Mouse (Mus musculus) thymus, postnatal 25 days (tissue): Measurements from ENCODE around the gene Eps15l1.

ENCODE experiments used
- DNase-seq: peaks from one replicate; pipeline ENCODE4 v3.0.0; 2022

Eps15l1 gene

DNA sequence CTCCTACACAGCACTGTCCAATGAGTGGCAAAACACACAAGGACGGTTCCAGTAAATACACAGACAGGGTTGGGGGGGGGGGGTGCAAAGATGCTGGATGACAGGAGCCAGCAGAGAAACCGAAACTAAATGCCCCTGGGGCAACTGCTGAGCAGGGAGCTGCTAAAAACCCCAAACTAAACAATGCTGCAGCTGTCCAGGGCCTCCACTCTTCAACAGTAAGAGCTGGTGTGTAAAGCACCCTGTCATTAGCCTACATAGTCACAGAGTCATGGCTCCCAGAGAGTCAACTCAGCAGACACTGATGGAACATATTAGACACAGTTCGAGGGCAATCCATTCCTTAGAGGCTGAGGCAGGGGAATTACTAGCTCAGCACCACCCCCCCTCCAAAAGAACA, 11.8 kb downstream of the Eps15l1 start:
- DNase-seq = no peak

DNA sequence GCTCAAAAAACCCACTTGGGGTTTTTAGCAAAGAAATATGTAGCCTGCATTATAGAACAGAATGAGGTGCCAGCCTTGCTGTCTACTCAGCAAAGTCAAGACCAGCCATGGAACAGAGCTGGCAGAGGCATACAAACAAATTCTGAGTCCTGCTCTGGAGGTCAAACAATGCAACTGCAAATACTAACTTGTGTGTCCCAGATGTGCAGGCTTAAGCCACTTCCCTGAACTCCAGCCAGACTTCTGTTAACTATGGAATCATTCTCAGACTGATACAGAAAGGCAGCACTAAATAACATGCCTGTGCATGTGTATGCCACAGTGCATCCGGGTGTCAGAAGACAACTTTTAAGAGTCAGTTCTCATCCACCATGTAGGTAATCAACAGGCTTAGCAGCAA, 13.4 kb downstream of the Eps15l1 start:
- no peak for DNase-seq

DNA sequence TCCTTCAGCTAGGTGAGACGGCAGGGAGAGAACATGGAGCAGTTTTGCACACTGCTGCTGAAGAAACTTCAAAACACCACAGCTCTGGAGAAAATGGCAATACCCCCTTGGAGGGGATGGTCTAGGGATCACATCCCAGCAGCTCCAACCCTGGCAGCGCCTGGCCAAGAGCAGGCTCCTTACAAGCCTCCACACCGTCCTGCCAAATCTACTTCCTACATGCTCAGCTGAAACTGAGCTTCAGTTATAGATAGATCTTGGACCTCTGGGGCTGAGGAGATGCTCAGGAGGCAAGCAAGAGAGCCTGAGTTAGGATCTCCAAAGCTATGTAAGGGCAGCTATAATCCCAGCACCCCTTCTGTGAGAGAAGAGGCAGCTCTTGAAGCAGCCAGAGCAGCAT, 18.3 kb downstream of the Eps15l1 start:
- no peak for DNase-seq

DNA sequence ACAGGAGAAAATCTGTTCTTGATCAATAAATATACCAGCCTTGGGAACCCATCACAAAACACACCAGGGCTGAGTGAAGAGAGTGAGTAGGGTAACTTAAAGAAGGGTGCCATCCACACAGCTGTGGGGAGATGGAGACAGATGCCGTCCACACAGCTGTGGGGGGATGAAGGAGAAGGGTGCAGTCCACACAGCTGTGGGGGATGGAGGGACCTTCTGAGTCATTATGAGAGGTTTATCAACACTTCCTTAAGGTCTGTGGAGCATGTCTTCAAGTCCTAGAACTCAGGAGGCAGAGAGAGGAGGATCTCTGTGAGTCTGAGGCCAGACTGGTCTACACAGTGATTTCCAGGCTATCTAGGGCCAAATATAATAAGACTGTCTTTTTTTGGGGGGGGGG, 19.9 kb downstream of the Eps15l1 start:
- DNase-seq = no peak

DNA sequence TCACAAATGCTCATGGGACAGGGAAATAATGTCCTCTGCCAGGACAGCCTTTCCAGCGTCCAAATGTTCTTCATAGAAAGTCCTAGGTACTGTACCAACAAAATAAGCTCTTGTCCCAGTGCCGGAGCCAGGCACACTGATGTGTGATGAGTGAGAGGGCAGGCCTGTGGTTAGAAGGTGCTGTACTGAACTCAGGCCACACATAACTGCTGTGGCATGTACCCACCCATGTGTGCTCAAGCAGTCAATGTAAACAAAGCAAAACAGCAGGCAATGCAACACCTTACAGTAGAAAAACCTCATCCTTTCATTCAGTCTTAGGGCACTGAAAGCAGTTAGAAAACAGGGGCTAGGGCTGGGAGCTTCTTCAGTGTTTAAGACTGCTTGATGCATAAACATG, 35.5 kb downstream of the Eps15l1 start:
- DNase-seq = no peak

DNA sequence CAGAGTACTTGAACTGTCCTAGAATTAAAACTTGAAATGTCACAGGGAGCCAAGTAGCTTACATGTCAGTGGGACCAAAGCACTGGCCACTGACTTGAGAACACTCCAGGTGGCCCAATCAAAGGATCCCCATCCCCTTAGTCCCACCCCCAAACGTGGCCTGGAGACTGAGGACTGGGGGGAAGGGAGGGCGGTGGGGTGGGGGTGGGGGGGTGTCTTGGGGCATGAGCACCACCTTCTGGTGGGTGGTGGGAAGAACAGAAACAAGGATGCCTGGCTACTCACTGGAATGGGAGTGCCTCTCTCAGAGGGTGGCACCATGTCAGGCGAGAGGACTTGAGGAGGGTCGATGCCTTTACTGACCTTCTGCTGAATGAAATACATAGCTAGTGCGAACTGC, 38.9 kb downstream of the Eps15l1 start:
- peak; percentile 22 for DNase-seq

DNA sequence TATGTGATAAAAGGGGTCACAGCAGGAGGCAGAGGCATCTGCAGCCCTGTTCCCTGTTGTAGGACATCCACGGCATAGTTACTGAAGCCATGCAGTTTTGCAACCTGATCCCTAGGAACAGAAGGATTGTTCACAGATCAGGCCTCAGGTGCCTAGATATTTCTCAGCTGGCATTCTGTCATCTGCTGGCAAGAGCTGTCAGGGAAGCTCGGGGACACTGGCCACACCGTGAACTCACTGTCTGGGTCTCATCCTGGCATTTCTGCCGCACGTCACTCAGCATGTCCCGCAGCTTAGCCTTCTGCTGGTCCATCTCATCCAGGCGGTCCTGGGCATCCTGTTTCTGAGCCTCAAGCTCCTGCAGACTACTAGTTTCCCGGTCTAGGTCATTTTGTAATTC, 40.6 kb downstream of the Eps15l1 start:
- DNase-seq = no peak

DNA sequence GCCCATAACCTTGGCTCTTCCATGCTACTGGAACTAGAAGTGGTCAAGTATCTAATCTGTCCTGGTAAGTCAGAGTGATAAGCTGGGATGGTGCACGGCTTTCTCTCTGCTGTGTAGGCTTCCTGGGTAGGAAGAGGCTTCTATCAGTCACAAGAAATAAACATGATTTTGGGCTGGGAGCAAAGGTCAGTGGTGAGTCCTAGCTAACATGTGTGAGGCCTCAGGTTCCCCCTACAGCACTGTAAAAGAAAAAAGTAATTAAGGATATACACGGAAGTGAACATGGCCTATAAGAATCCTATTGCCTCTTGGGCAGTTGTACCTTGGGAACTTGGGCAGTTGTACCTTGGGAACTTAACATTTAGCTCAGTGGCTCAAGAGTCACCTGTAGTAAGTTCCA, 44.4 kb downstream of the Eps15l1 start:
- DNase-seq = no peak

DNA sequence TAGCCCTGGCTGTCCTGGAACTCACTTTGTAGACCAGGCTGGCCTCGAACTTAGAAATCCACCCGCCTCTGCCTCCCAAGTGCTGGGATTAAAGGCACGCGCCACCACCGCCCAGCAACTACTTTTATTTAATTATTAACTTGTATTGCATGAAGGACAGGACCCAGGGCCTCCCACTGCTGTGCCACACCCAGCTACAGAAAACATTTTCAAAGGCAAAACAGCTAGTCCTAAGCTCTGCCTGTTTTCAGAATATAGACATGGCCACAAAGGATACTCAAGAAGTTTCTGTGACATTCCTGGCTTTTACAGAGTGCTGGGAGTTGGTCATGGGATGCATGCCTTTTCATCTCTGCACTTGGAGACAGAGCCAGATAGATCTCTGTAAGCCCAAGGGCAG, 45.0 kb downstream of the Eps15l1 start:
- DNase-seq = no peak

DNA sequence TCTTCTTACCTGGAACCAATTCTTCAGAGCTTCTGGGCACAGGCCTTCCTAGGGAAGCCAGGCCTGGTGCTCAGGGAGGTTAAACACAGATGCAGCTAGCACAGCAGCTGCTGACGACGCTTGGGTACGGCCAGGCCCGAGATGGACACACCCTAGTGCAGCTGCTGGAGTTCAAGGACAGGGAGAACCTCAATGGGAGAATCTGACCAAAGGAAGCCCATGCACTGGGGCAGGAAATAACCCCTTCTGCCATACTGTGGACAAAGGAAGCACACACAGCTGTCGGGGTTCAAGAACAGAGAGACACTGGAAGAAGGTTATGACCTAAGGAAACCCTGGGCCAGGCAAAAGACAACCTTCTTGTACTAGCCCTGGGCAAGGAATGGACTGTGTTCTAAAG, 46.1 kb downstream of the Eps15l1 start:
- no peak for DNase-seq

DNA sequence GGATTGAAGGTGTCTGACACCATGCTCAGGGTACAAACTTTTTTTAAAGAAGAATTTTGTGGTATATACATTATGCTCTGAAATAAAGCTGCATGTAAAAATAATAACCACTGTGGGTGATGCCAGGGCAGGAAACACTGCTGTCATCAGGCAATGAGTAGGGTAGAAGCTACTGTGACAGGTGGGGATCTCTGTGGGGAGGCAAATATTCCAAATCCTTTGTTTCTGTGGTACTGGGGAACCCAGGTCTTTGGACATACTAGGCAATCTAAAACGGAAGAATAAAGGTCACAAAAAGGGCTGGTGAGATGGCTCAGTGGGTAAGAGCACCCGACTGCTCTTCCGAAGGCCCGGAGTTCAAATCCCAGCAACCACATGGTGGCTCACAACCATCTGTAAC, 48.9 kb downstream of the Eps15l1 start:
- DNase-seq = no peak

DNA sequence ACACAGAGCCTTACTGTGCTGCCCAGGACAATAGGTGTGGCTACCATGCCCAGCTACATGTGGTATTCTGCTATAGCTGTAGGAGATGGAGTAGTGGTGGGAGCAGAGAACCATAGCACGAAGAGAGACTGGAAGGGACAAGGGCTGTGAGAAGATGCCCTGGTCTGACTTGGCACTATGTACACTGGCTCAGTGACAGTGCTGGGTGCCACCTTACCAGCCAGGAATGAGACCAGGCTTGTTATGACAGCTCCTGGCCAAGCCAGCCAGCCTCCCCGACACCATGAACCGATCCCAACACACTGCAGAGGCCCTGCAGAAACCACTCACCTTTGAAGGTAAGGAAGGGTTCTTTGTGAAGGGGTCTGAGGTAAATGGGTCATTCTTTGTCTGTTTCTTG, 49.9 kb downstream of the Eps15l1 start:
- DNase-seq = no peak

DNA sequence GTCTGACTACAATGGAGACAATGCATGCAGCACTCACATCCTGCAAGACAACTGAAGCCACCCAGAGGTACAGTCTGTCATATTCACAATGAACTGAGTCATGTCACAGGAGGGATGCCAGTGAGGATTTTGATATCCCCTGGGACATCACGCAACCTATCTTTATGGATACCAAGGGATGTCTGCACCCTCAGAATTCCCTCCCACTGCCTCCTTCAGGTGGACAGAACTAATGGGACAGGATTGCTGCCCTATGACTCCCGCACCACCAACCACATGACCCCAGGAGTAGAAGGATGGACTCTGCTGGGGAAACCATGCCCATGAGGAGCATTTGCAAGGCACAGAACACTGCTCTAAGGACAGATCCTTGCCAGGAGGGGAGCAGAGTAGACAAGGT, 54.8 kb downstream of the Eps15l1 start:
- no peak for DNase-seq

DNA sequence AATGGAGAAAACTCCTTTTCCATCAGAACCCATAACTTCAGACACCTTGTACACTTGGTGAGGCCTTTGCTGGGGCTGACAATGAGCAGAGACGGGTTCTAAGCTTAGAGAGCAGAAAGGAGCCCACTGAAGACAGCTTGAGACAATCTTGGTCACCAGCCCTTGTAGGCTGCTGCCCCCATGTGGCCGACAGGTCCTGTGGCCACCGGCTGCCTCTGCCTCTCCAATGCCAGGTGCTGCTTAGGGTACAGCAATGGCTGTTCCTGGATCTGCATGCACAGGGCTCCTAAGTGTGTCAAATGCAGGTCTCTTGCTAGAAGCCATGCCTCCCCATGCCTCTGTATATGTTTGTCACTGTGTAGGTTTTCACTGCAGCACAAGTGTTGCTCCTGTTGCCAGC, 55.4 kb downstream of the Eps15l1 start:
- peak; percentile 89 for DNase-seq

DNA sequence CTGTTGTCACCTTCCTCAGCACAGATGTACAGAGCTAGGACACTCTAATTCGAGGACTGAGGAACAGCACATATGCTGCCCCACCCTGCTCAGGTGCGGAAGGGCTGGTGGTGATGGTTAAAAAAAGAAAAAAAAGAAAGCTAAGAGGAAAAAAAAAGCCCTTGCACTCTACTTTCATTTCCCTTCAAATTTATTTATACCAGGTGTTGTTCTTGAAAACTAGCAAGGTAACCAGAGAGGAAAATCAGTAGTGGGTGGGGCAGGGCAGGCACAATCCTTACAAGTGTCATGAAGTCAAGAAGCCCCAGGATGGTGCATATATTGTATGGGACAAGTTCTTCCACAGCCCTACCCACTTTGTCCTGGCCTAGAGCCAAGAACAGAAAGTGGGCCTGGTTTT, 56.2 kb downstream of the Eps15l1 start:
- no peak for DNase-seq

DNA sequence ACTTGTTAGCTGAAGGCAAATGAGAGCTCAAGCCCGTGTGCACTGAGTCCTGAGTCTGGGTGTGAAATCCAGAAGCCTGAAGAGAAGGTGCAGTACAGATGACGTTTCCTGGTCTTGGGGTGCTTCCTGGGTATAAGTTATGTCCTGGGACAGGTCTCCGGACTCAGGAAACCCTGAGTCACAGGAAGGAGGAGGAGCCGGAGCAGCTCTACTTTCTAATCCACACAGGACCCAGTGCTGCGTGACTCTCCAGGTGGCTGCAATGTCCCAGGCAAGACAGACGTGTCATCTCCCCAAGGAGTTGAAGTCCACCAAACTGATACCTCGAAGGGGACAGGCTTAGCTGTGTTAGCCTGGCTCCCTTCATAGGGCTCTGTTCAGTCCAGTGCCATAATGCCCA, 57.8 kb downstream of the Eps15l1 start:
- DNase-seq = no peak

DNA sequence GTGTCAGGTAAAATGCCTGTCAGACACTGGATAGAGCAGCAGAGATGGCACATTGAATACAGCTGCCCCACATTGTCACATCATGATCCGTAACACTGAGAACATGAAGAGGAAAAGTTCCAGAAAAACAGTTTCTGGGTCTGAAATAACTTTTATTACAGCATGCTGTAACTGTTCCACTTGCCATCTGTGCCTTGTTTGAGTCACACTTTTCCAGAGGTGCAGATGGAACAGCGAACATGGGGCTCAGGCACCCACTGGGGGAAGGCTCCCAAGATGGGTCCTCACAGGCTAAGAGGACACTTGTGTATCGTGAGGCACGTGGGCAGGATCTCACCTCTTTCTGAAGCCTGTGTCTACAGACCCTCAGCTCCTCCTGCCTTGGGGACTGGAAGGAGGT, 58.5 kb downstream of the Eps15l1 start:
- DNase-seq = no peak

DNA sequence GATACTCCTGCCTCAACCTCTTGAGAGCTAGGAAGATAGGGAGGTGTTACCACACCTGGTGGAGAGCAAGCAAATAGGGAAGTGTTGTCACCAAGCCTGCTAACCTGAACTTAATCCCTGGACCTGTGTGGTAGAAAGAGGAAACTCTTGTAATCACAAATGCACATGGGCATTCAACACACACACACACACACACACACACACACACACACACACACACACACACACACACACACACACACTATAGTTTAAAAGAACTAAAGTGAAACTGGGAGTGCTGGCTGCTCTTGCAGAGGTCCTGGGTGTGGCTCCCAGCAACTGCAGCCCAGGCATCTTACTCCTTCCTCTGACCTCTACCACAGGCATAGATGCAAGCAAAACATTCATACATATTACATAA, 61.1 kb downstream of the Eps15l1 start:
- DNase-seq = no peak

DNA sequence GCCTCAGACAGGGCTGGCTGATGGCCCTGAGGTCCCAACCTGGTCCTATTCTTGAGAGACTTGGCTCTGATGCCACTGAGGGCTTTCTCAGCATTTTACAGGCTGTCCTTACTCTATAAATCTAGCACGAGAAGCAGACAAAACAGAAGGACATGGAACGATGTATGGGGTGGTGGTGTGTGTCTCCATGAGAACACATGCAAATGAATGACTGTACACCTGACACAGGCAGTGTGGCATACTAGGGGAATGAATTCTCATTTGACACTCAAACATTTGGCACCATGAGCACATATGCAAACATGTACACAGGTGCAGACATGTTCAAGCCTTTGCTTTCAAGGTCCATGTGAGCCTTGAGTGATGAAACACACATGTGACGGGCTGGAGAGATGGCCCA, 64.7 kb downstream of the Eps15l1 start:
- DNase-seq = no peak

DNA sequence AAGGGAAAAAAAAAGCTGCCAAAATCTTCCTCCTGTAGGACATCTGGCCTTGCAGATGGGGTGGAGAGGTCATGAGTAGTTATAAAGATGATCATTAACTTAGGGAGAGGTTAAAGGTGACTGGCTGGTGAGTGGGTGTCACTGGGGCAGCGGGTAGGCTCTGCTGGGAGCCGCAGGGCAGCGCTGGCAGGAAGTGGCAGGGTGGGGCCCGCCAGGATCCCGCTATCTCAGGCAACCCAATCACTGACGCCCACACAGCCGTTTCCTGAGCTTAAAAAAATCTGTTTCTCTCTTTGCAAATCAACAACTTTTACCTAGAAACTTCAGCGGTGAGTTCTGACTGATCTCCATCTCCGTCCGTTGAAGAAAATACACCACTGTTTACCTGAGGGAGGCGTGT, 67.0 kb downstream of the Eps15l1 start:
- peak; percentile 80 for DNase-seq

DNA sequence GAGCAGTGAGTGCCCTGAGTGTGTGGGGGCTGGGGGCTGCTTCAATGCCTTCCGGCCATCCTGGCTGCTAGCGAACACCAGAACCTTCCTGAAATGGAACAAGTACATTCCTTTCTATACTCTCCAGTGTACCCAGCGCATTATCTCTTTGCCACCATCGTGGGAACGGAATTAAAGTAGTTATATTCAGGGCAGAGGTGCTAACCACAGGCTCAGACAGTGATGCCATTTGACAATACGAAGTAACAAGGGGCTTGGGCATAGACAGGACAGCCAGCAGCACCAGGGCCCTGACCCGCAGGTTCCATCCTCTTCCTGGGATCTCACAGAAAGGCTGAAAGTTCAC, 67.6 kb downstream of the Eps15l1 start:
- no peak for DNase-seq

DNA sequence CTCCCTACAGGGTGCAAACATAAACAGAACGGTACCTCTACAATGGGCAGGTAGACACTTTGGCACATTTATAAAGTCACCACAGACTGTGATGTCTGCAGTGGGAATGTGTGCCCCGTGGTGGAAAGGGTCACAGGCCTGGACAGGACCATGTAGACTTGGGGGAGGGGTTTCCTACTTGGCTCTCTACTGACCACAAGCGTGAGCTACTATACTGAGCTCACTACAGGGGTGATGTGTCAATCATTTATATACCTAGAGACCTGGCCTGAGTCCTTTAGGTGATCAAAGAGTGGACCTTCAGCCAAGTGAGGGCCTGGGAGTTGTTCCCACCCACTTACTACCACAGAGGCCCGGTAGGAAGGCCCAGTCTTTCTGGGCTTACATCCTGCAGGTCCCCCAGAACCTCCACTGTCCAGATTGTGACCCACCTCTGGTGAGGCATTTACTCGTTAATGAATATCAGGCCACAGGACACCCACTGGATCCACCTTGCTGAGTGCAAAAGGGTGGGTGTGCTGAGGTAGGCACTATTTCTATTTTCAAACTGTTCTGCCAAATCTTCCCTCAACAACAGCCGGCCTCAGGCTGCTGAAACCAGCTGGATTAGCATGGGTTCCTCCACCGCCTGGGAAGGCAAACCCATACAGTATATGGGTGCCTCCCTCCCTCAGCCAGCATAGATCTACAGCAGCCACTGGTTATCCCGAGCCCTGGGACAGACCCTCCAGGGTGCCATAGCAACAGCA, 68.1 kb downstream of the Eps15l1 start:
- DNase-seq = no peak

DNA sequence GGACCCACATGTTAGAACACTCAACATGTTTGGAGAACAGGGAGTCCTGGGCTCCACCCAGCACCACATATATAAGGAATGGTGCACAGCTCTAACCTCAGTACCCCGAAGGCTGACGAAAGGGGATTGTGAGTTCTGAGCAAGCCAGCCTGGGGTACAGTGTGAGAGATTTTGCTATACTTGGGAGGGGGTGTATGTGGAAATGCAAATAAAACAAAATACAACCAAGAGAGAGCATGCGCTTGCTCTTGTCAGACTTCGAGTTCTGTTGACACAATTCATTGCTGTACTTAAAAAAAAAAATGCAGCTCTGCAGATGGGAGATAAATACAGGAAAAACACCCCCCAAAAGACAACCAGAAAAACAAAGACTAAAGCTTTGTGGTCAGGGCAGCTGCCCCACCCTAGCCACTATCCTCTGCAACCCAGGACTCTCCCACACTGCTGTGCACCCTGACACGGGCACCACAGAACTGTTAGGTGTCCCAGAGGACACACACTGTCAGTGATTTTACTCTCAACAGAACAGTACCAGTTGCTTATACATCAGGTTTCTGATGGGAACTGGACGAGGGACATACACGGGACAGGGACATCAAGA, 69.8 kb downstream of the Eps15l1 start:
- DNase-seq = no peak

DNA sequence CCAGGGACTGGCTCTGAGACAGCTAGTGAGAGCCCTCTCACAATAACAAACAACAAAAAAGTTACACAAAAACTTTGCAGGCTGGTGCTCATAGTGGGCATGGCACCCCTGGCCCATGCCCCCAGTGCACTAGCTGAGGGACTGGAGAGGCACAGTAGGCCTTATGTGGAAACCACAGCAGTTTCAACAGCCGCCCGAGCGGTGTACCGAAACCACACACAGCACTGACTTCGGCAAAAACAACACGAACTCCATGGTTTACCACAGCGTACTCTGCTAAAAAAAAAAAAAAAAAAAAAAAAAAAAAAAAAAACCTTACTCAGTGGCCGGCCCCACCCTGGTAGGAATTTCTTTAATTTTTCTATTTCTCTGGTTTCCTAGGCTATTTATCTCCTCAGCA, 70.5 kb downstream of the Eps15l1 start:
- DNase-seq = peak; percentile 75

DNA sequence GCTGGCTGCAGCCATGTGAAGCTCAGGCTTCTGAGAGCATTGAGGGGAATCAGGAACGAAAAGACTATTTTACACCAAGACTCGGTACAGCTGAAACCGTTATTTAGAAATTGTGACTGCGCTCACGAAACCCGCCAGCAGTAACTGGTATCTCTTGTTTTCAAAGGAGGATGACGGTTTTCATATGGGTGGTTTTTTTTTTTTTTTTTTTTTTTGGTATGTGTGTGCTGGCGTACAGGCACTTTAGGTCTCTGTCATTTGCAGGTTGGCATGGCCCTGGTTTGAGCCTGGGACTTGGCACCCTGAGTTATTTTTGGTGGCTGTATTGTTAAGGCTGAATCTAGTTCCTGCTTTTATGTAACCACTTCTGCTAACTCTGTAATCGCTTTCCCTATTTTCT, 71.4 kb downstream of the Eps15l1 start:
- DNase-seq = no peak
